Mouse (Mus musculus) MEL (cell line): ENCODE measurements around the gene Igf1r. TPM values are rescaled to one million over a fixed set of nuclear protein-coding genes. Genes with fewer than 3 reads are reported as not detected.

ENCODE experiments used
- DNase-seq: peaks from one replicate; pipeline ENCODE4 v3.0.0; 2011; ENCODE audit warnings: low read depth, low spot score
- H3K27ac ChIP-seq: 2 replicates; pipeline ENCODE4 v1.5.1; 2012; ENCODE audit warnings: low read depth, mild to moderate bottlenecking, control low read depth, low read length, moderate library complexity; ENCODE audit not compliant: control insufficient read depth
- H3K27me3 ChIP-seq, 2 experiments: fragments of 150-350 bp in 1 of 2; sonication (generic) in 1 of 2; 2 replicates each; pipeline ENCODE4 v1.6.1; 2012; ENCODE audit warnings: low read length in 2 of 2, mild to moderate bottlenecking in 2 of 2, improper control_type of control experiment in 1 of 2, moderate library complexity in 1 of 2; ENCODE audit not compliant: insufficient read depth in 2 of 2, control insufficient read depth in 1 of 2
- H3K36me3 ChIP-seq, 2 experiments: 2 replicates each; pipeline ENCODE4 v1.6.1; 2012 to 2014; ENCODE audit warnings: low read length in 2 of 2, improper control_type of control experiment in 1 of 2, inconsistent platforms in 1 of 2, mild to moderate bottlenecking in 1 of 2; ENCODE audit not compliant: insufficient read depth in 2 of 2, control insufficient read depth in 1 of 2
- H3K4me1 ChIP-seq, 2 experiments: fragments of 150-350 bp in 1 of 2; sonication (generic) in 1 of 2; 2 replicates each; pipeline ENCODE4 v1.6.1; 2012; ENCODE audit warnings: low read length in 2 of 2, improper control_type of control experiment in 1 of 2, mild to moderate bottlenecking in 1 of 2; ENCODE audit not compliant: insufficient read depth in 2 of 2, control insufficient read depth in 1 of 2
- H3K4me3 ChIP-seq, 2 experiments: fragments of 150-350 bp in 1 of 2; sonication (generic) in 1 of 2; 2 replicates each; pipeline ENCODE4 v1.5.1; 2012; ENCODE audit warnings: low read depth in 2 of 2, low read length in 2 of 2, mild to moderate bottlenecking in 2 of 2, moderate library complexity in 2 of 2, control low read depth in 1 of 2, improper control_type of control experiment in 1 of 2; ENCODE audit not compliant: control insufficient read depth in 1 of 2, insufficient read depth in 1 of 2
- H3K79me2 ChIP-seq: 2 replicates; pipeline ENCODE4 v1.6.1; 2012; ENCODE audit warnings: mild to moderate bottlenecking, low read length, moderate library complexity; ENCODE audit not compliant: control insufficient read depth, poor library complexity, insufficient read depth
- H3K9ac ChIP-seq: 2 replicates; pipeline ENCODE4 v1.6.1; 2012; ENCODE audit warnings: low read depth, mild to moderate bottlenecking, control low read depth, low read length, moderate library complexity; ENCODE audit not compliant: control insufficient read depth, poor library complexity, severe bottlenecking
- H3K9me3 ChIP-seq: fragments of 150-350 bp; sonication (generic); replicated peaks from 2 replicates; pipeline ENCODE4 v1.6.1; 2012; ENCODE audit warnings: mild to moderate bottlenecking, low read length, improper control_type of control experiment, moderate library complexity; ENCODE audit not compliant: insufficient read depth
- CHD2 ChIP-seq: IDR thresholded peaks from 2 replicates; pipeline ENCODE4 v1.6.1; 2011; ENCODE audit warnings: low read length, improper control_type of control experiment
- CTCF ChIP-seq, 3 experiments: IDR thresholded peaks in 2 of 3; conservative IDR thresholded peaks in 1 of 3; 2 replicates each; pipeline ENCODE4 v1.5.1; 2011 to 2012; ENCODE audit warnings: low read length in 3 of 3, low read depth in 2 of 3, mild to moderate bottlenecking in 2 of 3, improper control_type of control experiment in 1 of 3, inconsistent platforms in 1 of 3, mixed read lengths in 1 of 3, moderate library complexity in 1 of 3; ENCODE audit not compliant: control insufficient read depth in 1 of 3, insufficient read depth in 1 of 3, poor library complexity in 1 of 3, severe bottlenecking in 1 of 3
- E2F4 ChIP-seq: IDR thresholded peaks from 2 replicates; pipeline ENCODE4 v1.6.1; 2011; ENCODE audit warnings: low read depth, low read length, improper control_type of control experiment, borderline replicate concordance
- ETS1 ChIP-seq: IDR thresholded peaks from 2 replicates; pipeline ENCODE4 v1.6.1; 2012; ENCODE audit warnings: low read depth, mild to moderate bottlenecking, inconsistent platforms, low read length, improper control_type of control experiment, moderate library complexity
- GABPA ChIP-seq: IDR thresholded peaks from 2 replicates; pipeline ENCODE4 v1.6.1; 2012; ENCODE audit warnings: low read depth, mild to moderate bottlenecking, inconsistent platforms, low read length, improper control_type of control experiment, moderate library complexity
- MAX ChIP-seq: IDR thresholded peaks from 2 replicates; pipeline ENCODE4 v1.6.1; 2011; ENCODE audit warnings: low read length, improper control_type of control experiment
- MYB ChIP-seq: IDR thresholded peaks from 2 replicates; pipeline ENCODE4 v1.6.1; 2011; ENCODE audit warnings: mild to moderate bottlenecking, low read depth, low read length, improper control_type of control experiment
- MYC ChIP-seq: IDR thresholded peaks from 2 replicates; pipeline ENCODE4 v1.6.1; 2011; ENCODE audit warnings: low read depth, mild to moderate bottlenecking, low read length, improper control_type of control experiment, moderate library complexity
- NELFE ChIP-seq: IDR thresholded peaks from 2 replicates; pipeline ENCODE4 v1.6.1; 2011; ENCODE audit warnings: low read depth, low read length, improper control_type of control experiment
- POLR2A ChIP-seq, 2 experiments: IDR thresholded peaks; 2 replicates each; pipeline ENCODE4 v1.6.1; 2011 to 2012; ENCODE audit warnings: low read length in 2 of 2, mild to moderate bottlenecking in 2 of 2, control low read depth in 1 of 2, improper control_type of control experiment in 1 of 2, low read depth in 1 of 2, moderate library complexity in 1 of 2; ENCODE audit not compliant: control insufficient read depth in 1 of 2, insufficient read depth in 1 of 2, poor library complexity in 1 of 2
- RAD21 ChIP-seq: IDR thresholded peaks from 2 replicates; pipeline ENCODE4 v1.6.1; 2011; ENCODE audit warnings: mild to moderate bottlenecking, low read depth, low read length, improper control_type of control experiment
- RCOR1 ChIP-seq: IDR thresholded peaks from 2 replicates; pipeline ENCODE4 v1.6.1; 2012; ENCODE audit warnings: low read depth, mild to moderate bottlenecking, inconsistent platforms, low read length, improper control_type of control experiment
- SIN3A ChIP-seq: IDR thresholded peaks from 2 replicates; pipeline ENCODE4 v1.6.1; 2012; ENCODE audit warnings: low read length, improper control_type of control experiment, inconsistent platforms
- SMC3 ChIP-seq: IDR thresholded peaks from 2 replicates; pipeline ENCODE4 v1.6.1; 2011; ENCODE audit warnings: low read depth, low read length, improper control_type of control experiment
- TAL1 ChIP-seq: IDR thresholded peaks from 2 replicates; pipeline ENCODE4 v1.6.1; 2012; ENCODE audit warnings: mild to moderate bottlenecking, inconsistent platforms, low read length, moderate library complexity, mixed read lengths
- UBTF ChIP-seq: IDR thresholded peaks from 2 replicates; pipeline ENCODE4 v1.6.1; 2012; ENCODE audit warnings: low read depth, mild to moderate bottlenecking, inconsistent platforms, low read length, improper control_type of control experiment, moderate library complexity, borderline replicate concordance; ENCODE audit not compliant: insufficient read depth
- USF1 ChIP-seq: IDR thresholded peaks from 2 replicates; pipeline ENCODE4 v1.6.1; 2014; ENCODE audit warnings: low read depth, mild to moderate bottlenecking, inconsistent platforms, low read length, improper control_type of control experiment, moderate library complexity
- ZMIZ1 ChIP-seq: IDR thresholded peaks from 2 replicates; pipeline ENCODE4 v1.6.1; 2012; ENCODE audit warnings: low read depth, mild to moderate bottlenecking, inconsistent platforms, low read length, improper control_type of control experiment, moderate library complexity
- polyA plus RNA-seq, 2 experiments: library from polyadenylated mRNA; stranded (reverse) in 1 of 2; unstranded in 1 of 2; fragments of >175 nt in 1 of 2; fragments of >200 nt in 1 of 2; gene quantifications; 2 replicates each; pipeline versions ENCODE4 v1.2.1 to v1.2.4; 2012; ENCODE audit warnings: low replicate concordance in 2 of 2, low read depth in 1 of 2; ENCODE audit not compliant: insufficient read length in 2 of 2, insufficient read depth in 1 of 2, missing spikeins in 1 of 2
- total RNA-seq: library from RNA; depleted of rRNA; stranded (reverse); fragments of 300-350 nt; gene quantifications from 2 replicates; pipeline ENCODE4 v1.2.3, GENCODE M21; 2012

Gene Igf1r
- total and polyA plus RNA-seq, 3 experiments: 11.8 to 11.9 TPM; not detected in 1

- H3K79me2 ChIP-seq: no peaks in the 10 kb centered on the region
- H3K36me3 ChIP-seq: no peaks in the 10 kb centered on the region; a peak in 1 of 4 replicates
- H3K4me1 ChIP-seq: peaks cover 0 to 4% of the 10 kb centered on the region in 2 experiments; a peak in 3 of 4 replicates
- H3K27ac ChIP-seq: no peak overlapping the region
- no peak for DNase-seq
- H3K4me3 ChIP-seq: no peak overlapping the region
- no peak for TF ChIP-seq MYC
- TF ChIP-seq SIN3A: no peak
- no peak for TF ChIP-seq E2F4
- no peak for TF ChIP-seq USF1
- TF ChIP-seq, all 39 proteins: peak for 0
- no peak overlapping the region for H3K9ac ChIP-seq
- no peaks in the 10 kb centered on the region for H3K9me3 ChIP-seq
- H3K27me3 ChIP-seq: no peaks in the 10 kb centered on the region
Observed at GRCm38 (mm10) chr7:68098098-68098497, 145.5 kb downstream of the Igf1r start.

- Histone ChIP-seq H3K9me3 (no peaks in the 10 kb centered on the region), H3K27me3 (no peaks in the 10 kb centered on the region), H3K27ac (no peak overlapping the region), H3K36me3 (peaks cover 0 to 8% of the 10 kb centered on the region in 2 experiments; a peak in 2 of 4 replicates), H3K9ac (no peak overlapping the region), H3K4me1 (peaks cover 4 to 10% of the 10 kb centered on the region in 2 experiments), H3K79me2 (peaks cover 2% of the 10 kb centered on the region; the same call in 1 of the 2 replicates), H3K4me3 (no peak overlapping the region)
- DNase-seq: no peak
- TF ChIP-seq NELFE (no peak), CTCF (IDR thresholded peaks at IDR 0.05 in 2 of 3, conservative IDR thresholded peaks at IDR 0.05 in 1 of 3; ENCODE audit: control insufficient read depth in 1 of 3, insufficient read depth in 1 of 3, low read depth in 2 of 3, low read length in 3 of 3, poor library complexity in 1 of 3, severe bottlenecking in 1 of 3) (no peak), MYB (no peak), CHD2 (no peak), RCOR1 (no peak), GABPA (no peak), ETS1 (no peak), ZMIZ1 (no peak), TAL1 (no peak), POLR2A (IDR thresholded peaks at IDR 0.05; ENCODE audit: control insufficient read depth in 1 of 2, insufficient read depth in 1 of 2, low read depth in 1 of 2, low read length in 2 of 2, poor library complexity in 1 of 2) (no peak), MAX (no peak), MYC (no peak), UBTF (no peak), SMC3 (no peak), RAD21 (no peak)
Observed at GRCm38 (mm10) chr7:68100388-68100787, 147.8 kb downstream of the Igf1r start.
